Mouse (Mus musculus) heart, postnatal 0 days (tissue): ENCODE measurements at regions not wholly inside any gene's neighbourhood (a gene's known extent, or its start where the extent isn't known, plus 50 kb on each side); places are given as distances from the start of the nearest gene placed in this dataset.

ENCODE experiments used
- ATAC-seq: fragments of 200-750 bp; cut with Nextera tagmentation; 2 replicates; pipeline ENCODE4 v1.8.0; 2017; ENCODE audit warnings: low read depth, moderate number of reproducible peaks, moderate library complexity; ENCODE audit not compliant: insufficient read depth
- DNase-seq: peaks from one replicate; pipeline ENCODE4 v3.0.0-alpha.2; 2016; ENCODE audit warnings: low spot score
- H3K27ac ChIP-seq: fragments of 300-500 bp; sonication (generic); 2 replicates; pipeline ENCODE4 v1.5.1; 2014; ENCODE audit warnings: low read depth, mild to moderate bottlenecking
- H3K27me3 ChIP-seq: fragments of 300-500 bp; sonication (generic); 2 replicates; pipeline ENCODE4 v1.6.1; 2014; ENCODE audit warnings: low read length, mixed read lengths; ENCODE audit not compliant: control insufficient read depth, insufficient read depth
- H3K36me3 ChIP-seq: fragments of 300-500 bp; sonication (generic); replicated peaks from 2 replicates; pipeline ENCODE4 v1.6.1; 2014; ENCODE audit warnings: low read length, mixed read lengths; ENCODE audit not compliant: control insufficient read depth, insufficient read depth
- H3K4me1 ChIP-seq: fragments of 300-500 bp; sonication (generic); 2 replicates; pipeline ENCODE4 v1.6.1; 2014; ENCODE audit warnings: antibody characterized with exemption; ENCODE audit not compliant: control insufficient read depth, insufficient read depth
- H3K4me2 ChIP-seq: fragments of 300-500 bp; sonication (generic); 2 replicates; pipeline ENCODE4 v1.6.1; 2014; ENCODE audit warnings: low read depth, mild to moderate bottlenecking, low read length, moderate library complexity
- H3K4me3 ChIP-seq: fragments of 300-500 bp; sonication (generic); 2 replicates; pipeline ENCODE4 v1.5.1; 2014; ENCODE audit warnings: low read depth, low read length
- H3K9ac ChIP-seq: fragments of 300-500 bp; sonication (generic); replicated peaks from 2 replicates; pipeline ENCODE4 v1.6.1; 2014; ENCODE audit warnings: low read depth, low read length, mixed read lengths
- H3K9me3 ChIP-seq: fragments of 300-500 bp; sonication (generic); replicated peaks from 2 replicates; pipeline ENCODE4 v1.6.1; 2016; ENCODE audit warnings: low read length; ENCODE audit not compliant: control insufficient read depth
- CTCF ChIP-seq: IDR thresholded peaks from 2 replicates; pipeline ENCODE4 v1.5.1; 2016; ENCODE audit warnings: antibody characterized with exemption, control low read depth, low read depth
- EP300 ChIP-seq: IDR thresholded peaks from 2 replicates; pipeline ENCODE4 v1.6.1; 2016; ENCODE audit warnings: antibody characterized with exemption, low read depth
- WGBS: fragments of 180-500 bp; shearing (Covaris S2); extraction: QIAGEN DNeasy Blood & Tissue Kit; methylation state at CpG from one replicate; pipeline ENCODE4 v1.1.7; 2014; 5-methylcytosine and 5-hydroxymethylcytosine counted together

DNA sequence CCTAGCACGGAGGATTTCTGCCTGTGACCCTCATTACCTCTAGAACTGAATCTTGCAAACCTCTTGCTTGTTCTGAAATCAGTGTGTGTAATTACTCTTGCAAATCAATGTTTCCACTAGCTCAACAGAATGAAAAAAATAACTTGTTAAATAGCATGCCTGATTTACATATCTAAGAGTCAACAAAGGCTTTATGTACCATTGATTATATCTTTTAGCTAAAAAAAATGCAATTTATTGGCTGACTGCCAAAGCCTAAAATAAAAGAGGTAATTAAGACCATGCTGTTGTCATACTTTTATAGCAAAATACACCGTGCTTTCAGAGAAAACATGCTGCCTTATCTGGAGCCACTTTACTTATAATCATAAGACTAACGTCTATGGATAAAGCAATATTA is 950.4 kb upstream of the Cdh20 start:
- TF ChIP-seq CTCF (no peak), EP300 (no peak)
- no peak overlapping the region for H3K4me2 ChIP-seq
- DNase-seq, result no peak
- H3K36me3 ChIP-seq, result no peaks in the 10 kb centered on the region
- H3K9me3 ChIP-seq, result no peaks in the 10 kb centered on the region
- no peak overlapping the region for H3K27ac ChIP-seq
- no peak overlapping the region for H3K4me3 ChIP-seq
- no peaks in the 10 kb centered on the region for H3K27me3 ChIP-seq
- ATAC-seq, result no peak
- H3K4me1 ChIP-seq, result no peaks in the 10 kb centered on the region
- H3K9ac ChIP-seq, result no peak overlapping the region
- WGBS, result 54% methylated on average over 3 of the region's 3 CpGs
